Mouse (Mus musculus): ENCODE measurements around the gene Begain. TPM values are rescaled to one million over a fixed set of nuclear protein-coding genes. Genes with fewer than 3 reads are reported as not detected.

Gene Begain
- polyA plus RNA-seq, 1 experiment from 2014 or later = 6.2 TPM

DNA sequence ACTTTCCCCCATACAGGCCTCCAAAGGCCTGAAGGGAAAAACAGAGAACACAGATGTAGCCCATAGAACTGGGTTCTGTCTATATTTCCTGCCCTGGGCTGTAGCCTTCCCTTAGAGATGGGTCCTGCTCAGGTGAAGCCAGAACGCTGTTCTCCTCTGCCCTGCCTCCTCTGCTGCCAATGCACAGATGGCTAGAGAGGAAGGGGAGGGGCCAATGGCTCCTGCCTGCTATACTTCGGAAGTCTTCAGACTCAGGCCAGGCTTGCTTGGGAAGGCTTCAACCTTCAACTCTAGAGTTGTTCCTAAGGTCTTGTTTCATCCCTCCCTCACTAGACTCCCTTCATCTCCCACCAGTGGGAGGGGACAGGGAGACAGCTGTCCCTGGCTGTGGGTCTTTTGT, 1.7 kb upstream of the Begain start:
- H3K4me3 ChIP-seq (ENCODE audit: low read length) = no peak overlapping the region
- no peaks in the 10 kb centered on the region for H3K9me3 ChIP-seq (ENCODE audit: control insufficient read depth, low read length)
- peaks cover 6% of the 10 kb centered on the region; the same call in 1 of the 2 replicates for H3K27me3 ChIP-seq (ENCODE audit: control insufficient read depth, insufficient read depth, low read length)
- no peak overlapping the region for H3K27ac ChIP-seq (ENCODE audit: low read depth, low read length)
- H3K4me2 ChIP-seq (replicated peaks; ENCODE audit: low read depth, low read length) = no peak overlapping the region
- 0 out of 2 replicates have a peak, but pooled peaks cover 10% of the 10 kb centered on the region for H3K4me1 ChIP-seq (ENCODE audit: control insufficient read depth, insufficient read depth, low read length)
- no peak for ATAC-seq (ENCODE audit: low FRiP score, low TSS enrichment)
- H3K9ac ChIP-seq (ENCODE audit: low read depth, low read length) = no peak overlapping the region
- H3K36me3 ChIP-seq (ENCODE audit: control insufficient read depth, insufficient read depth, low read length) = no peaks in the 10 kb centered on the region
- WGBS = 13% methylated on average over 2 of the region's 2 CpGs

DNA sequence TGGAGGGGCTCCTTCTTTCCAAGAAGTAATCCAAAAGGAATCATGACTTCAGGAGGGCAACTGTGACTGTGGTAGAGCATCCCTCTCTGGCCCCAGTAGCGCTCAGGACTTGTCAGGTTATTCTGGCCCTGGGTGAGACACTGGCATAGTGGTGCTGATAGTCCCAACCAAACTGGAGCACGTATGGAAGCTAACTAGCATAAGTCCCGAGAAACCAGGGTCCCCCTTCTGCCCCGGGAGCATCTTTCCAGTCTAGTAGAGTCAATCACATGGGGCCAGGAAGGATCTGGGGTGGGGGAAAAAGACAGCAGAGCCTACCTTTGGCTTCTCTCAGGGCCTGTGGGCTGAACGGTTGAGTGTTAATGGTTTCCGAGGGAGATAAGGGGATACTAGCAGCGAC, 721 bp upstream of the Begain start:
- H3K27ac ChIP-seq (ENCODE audit: low read depth, low read length) = no peak overlapping the region
- H3K36me3 ChIP-seq (ENCODE audit: control insufficient read depth, insufficient read depth, low read length) = no peaks in the 10 kb centered on the region
- WGBS = 51% methylated on average over 7 of the region's 7 CpGs
- peak overlapping the region; percentile 51; the same call in 1 of the 2 replicates for H3K4me3 ChIP-seq (ENCODE audit: low read length)
- 0 out of 2 replicates have a peak, but pooled peaks cover 10% of the 10 kb centered on the region for H3K4me1 ChIP-seq (ENCODE audit: control insufficient read depth, insufficient read depth, low read length)
- no peak for ATAC-seq (ENCODE audit: low FRiP score, low TSS enrichment)
- H3K27me3 ChIP-seq (ENCODE audit: control insufficient read depth, insufficient read depth, low read length) = peaks cover 6% of the 10 kb centered on the region; the same call in 1 of the 2 replicates
- peak overlapping the region; percentile 96 for H3K4me2 ChIP-seq (replicated peaks; ENCODE audit: low read depth, low read length)
- H3K9me3 ChIP-seq (ENCODE audit: control insufficient read depth, low read length) = no peaks in the 10 kb centered on the region
- no peak overlapping the region for H3K9ac ChIP-seq (ENCODE audit: low read depth, low read length)

DNA sequence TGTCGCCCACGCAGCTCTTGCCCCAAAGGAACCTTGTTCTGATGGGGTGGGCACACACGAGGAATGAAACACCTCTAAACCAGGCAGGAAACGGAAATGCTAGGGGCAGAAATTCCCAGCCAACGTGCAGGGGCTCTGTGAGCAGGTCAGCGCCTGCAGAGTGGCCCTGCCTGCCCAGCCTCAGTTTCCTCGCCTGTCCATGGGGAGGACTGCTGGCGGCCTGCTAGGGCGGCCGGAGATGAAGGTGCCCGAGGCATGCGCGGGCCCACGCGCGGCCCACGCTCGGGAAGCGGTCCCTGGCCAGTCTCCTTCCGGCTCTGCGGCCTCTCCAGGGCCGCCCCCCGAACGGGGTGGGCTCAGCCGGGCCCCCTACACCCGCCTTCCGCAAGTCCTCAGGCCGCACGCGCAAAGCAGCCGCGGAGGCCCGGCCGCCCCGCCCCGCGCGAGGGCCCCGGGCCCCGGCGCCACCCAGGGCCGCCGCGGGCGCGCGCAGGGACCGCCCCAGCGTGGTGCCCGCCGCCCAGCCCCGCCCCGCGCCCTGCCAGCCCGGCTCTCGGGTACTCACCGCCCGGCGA, 369 bp downstream of the Begain start:
- WGBS = under 1% methylated on average over 45 of the region's 59 CpGs
- peaks cover 6% of the 10 kb centered on the region; the same call in 1 of the 2 replicates for H3K27me3 ChIP-seq (ENCODE audit: control insufficient read depth, insufficient read depth, low read length)

DNA sequence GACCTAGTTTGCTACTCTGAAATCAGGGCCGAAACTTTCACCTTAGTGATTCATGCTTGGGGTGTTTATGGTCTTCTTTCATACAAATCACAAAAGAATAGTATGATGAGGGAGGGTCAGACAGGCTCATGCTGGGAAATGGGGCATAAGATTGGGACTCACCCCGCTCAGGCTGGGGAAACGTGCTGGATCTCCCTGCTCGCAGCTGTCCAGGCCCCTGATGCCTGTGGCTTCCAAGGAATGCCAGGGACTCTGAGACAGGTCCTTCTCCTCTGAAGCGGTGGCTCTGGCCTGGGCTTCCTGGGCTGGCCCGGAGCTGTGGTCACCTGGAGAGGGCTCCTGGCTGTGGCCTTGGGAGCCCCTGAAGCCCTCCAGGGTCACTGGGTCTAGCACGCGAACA, 9.4 kb downstream of the Begain start:
- Histone ChIP-seq H3K4me2 (replicated peaks; ENCODE audit: low read depth, low read length) (no peak overlapping the region), H3K4me3 (ENCODE audit: low read length) (no peak overlapping the region), H3K27me3 (ENCODE audit: control insufficient read depth, insufficient read depth, low read length) (peaks cover 31% of the 10 kb centered on the region), H3K9ac (ENCODE audit: low read depth, low read length) (no peak overlapping the region), H3K4me1 (ENCODE audit: control insufficient read depth, insufficient read depth, low read length) (no peaks in the 10 kb centered on the region), H3K27ac (ENCODE audit: low read depth, low read length) (no peak overlapping the region), H3K9me3 (ENCODE audit: control insufficient read depth, low read length) (no peaks in the 10 kb centered on the region), H3K36me3 (ENCODE audit: control insufficient read depth, insufficient read depth, low read length) (no peaks in the 10 kb centered on the region)
- ATAC-seq (ENCODE audit: low FRiP score, low TSS enrichment) = no peak
- WGBS = 92% methylated on average over 8 of the region's 8 CpGs

More for the DNA sequence above, 369 bp downstream of the Begain start:
- H3K9me3 ChIP-seq (ENCODE audit: control insufficient read depth, low read length) = no peaks in the 10 kb centered on the region
- 0 out of 2 replicates have a peak, but pooled peaks cover 10% of the 10 kb centered on the region for H3K4me1 ChIP-seq (ENCODE audit: control insufficient read depth, insufficient read depth, low read length)
- 0 out of 2 replicates have a peak overlapping the region, but pooled peaks have one; percentile 42 for H3K27ac ChIP-seq (ENCODE audit: low read depth, low read length)
- H3K36me3 ChIP-seq (ENCODE audit: control insufficient read depth, insufficient read depth, low read length) = no peaks in the 10 kb centered on the region
- H3K4me2 ChIP-seq (replicated peaks; ENCODE audit: low read depth, low read length) = peak overlapping the region; percentile 96
- peak overlapping the region; percentile 51 for H3K4me3 ChIP-seq (ENCODE audit: low read length)
- ATAC-seq (ENCODE audit: low FRiP score, low TSS enrichment) = peak; percentile 93
- peak overlapping the region; percentile 79 for H3K9ac ChIP-seq (ENCODE audit: low read depth, low read length)

DNA sequence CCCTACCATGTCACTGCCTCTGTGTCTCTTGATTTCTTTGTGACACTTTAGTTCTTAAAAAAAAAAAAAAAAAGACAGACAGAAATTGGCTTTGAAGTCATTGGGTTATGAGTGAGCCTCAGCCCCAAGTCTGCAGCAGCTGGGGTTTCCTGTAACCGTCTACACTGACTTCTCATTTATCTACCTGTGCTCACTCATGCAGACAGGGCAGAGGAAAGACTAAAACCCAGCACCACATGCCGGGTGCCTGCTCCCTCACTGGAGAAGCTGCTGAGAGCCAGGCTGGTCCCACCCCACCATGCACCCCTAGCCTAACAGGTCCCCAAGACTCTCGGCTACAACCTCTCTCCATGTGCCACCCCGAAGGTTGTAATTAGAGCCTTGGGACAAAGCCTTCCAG, 10.3 kb downstream of the Begain start:
- H3K4me2 ChIP-seq (replicated peaks; ENCODE audit: low read depth, low read length) = no peak overlapping the region
- WGBS = 58% methylated on average over 4 of the region's 4 CpGs
- H3K9me3 ChIP-seq (ENCODE audit: control insufficient read depth, low read length) = no peaks in the 10 kb centered on the region
- H3K4me3 ChIP-seq (ENCODE audit: low read length) = no peak overlapping the region
- no peak for ATAC-seq (ENCODE audit: low FRiP score, low TSS enrichment)
- peaks cover 6% of the 10 kb centered on the region; the same call in 1 of the 2 replicates for H3K4me1 ChIP-seq (ENCODE audit: control insufficient read depth, insufficient read depth, low read length)
- peaks cover 40% of the 10 kb centered on the region for H3K27me3 ChIP-seq (ENCODE audit: control insufficient read depth, insufficient read depth, low read length)
- H3K36me3 ChIP-seq (ENCODE audit: control insufficient read depth, insufficient read depth, low read length) = no peaks in the 10 kb centered on the region
- no peak overlapping the region for H3K27ac ChIP-seq (ENCODE audit: low read depth, low read length)
- H3K9ac ChIP-seq (ENCODE audit: low read depth, low read length) = no peak overlapping the region

DNA sequence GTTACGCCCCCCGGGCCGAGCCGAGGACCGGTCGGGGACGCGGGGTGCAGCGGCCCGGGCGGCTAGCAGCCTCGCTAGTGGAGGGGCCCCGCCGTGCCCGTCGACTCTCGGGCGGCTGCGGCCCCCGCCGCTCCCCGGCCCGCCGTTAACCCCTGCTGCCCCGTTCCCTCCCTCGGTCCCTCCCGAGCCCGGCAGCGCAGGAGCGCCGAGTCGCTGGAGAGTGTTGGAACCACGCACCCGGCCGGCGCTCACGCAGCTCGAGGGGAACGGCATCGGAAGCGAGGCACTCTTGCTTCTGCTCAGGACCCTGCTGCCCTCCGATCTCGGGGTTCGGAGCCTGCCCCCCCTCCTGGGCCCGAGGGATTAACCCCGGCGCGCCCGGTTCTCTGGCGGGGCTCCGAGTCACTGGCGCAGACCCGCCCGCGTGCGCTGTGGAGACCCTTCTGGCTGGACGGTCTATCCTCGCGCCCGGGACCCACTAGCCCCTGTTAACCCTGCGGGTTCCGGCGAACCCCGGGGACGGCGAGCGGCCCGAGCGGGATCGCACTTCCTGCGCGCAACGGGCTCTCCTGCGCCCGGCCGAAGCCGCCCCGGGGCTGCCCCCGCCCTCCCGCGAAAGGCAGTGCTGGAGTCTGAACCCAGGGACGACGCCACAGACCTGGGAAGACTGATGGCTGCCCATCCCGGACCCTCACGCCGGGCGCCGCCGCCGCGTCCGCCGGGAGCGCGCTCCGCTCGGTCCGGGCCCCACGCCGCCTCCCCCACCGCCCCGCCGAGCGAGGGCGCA, 14.8 kb downstream of the Begain start:
- Histone ChIP-seq H3K27me3 (ENCODE audit: control insufficient read depth, insufficient read depth, low read length) (peaks cover 70% of the 10 kb centered on the region), H3K36me3 (ENCODE audit: control insufficient read depth, insufficient read depth, low read length) (no peaks in the 10 kb centered on the region), H3K27ac (ENCODE audit: low read depth, low read length) (no peak overlapping the region), H3K9ac (ENCODE audit: low read depth, low read length) (peak overlapping the region; percentile 58), H3K9me3 (ENCODE audit: control insufficient read depth, low read length) (no peaks in the 10 kb centered on the region), H3K4me2 (replicated peaks; ENCODE audit: low read depth, low read length) (peak overlapping the region; percentile 95), H3K4me3 (ENCODE audit: low read length) (peak overlapping the region; percentile 53), H3K4me1 (ENCODE audit: control insufficient read depth, insufficient read depth, low read length) (peaks cover 7% of the 10 kb centered on the region; the same call in 1 of the 2 replicates)
- under 1% methylated on average over 56 of the region's 105 CpGs for WGBS
- ATAC-seq (ENCODE audit: low FRiP score, low TSS enrichment) = peak; percentile 19

DNA sequence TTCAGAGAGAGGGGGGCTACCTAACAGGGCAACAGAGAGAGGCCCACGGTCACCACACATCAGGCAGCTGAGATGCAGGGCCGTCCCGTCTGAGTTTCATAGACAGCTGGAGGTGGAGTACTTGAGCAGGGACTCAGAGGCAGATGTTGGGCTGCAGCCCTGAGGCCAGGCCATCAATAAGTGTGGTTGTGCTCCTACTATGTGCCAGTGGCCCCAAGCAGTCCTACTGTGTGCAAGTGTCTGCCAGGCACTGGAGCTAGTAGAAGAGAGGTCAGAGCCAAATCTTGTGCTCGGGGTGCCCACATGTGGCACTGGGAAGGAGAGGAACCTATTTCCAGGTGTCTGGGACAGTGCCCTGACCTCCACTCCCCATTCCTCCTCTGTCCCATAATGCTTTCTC, 18.1 kb downstream of the Begain start:
- peaks cover 7% of the 10 kb centered on the region; the same call in 1 of the 2 replicates for H3K4me1 ChIP-seq (ENCODE audit: control insufficient read depth, insufficient read depth, low read length)
- H3K27ac ChIP-seq (ENCODE audit: low read depth, low read length) = no peak overlapping the region
- 77% methylated on average over 4 of the region's 4 CpGs for WGBS
- H3K4me3 ChIP-seq (ENCODE audit: low read length) = no peak overlapping the region
- H3K27me3 ChIP-seq (ENCODE audit: control insufficient read depth, insufficient read depth, low read length) = peaks cover 51% of the 10 kb centered on the region
- H3K36me3 ChIP-seq (ENCODE audit: control insufficient read depth, insufficient read depth, low read length) = no peaks in the 10 kb centered on the region
- H3K9ac ChIP-seq (ENCODE audit: low read depth, low read length) = no peak overlapping the region
- H3K9me3 ChIP-seq (ENCODE audit: control insufficient read depth, low read length) = no peaks in the 10 kb centered on the region
- H3K4me2 ChIP-seq (replicated peaks; ENCODE audit: low read depth, low read length) = no peak overlapping the region
- no peak for ATAC-seq (ENCODE audit: low FRiP score, low TSS enrichment)

DNA sequence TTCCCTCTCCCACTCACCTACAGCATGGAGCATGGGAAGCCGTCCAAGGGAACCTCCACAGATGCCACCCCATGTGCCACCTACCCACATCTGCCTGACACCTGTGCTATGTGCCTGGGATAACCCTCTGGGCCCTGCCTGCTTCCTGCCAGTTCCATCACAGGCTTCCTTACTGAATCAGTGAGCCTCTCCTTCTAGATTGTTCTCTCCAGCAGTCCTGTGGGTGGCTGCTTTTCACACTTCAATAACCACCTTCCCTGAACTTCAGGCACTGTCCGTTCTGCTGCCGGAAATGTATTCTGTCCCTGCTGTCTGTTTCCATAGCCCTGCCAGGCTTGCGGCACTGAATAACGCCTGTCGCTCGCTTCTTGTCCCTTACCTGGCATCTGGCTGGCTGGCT, 22.4 kb downstream of the Begain start:
- 77% methylated on average over 7 of the region's 7 CpGs for WGBS
- H3K27me3 ChIP-seq (ENCODE audit: control insufficient read depth, insufficient read depth, low read length) = peaks cover 18% of the 10 kb centered on the region

DNA sequence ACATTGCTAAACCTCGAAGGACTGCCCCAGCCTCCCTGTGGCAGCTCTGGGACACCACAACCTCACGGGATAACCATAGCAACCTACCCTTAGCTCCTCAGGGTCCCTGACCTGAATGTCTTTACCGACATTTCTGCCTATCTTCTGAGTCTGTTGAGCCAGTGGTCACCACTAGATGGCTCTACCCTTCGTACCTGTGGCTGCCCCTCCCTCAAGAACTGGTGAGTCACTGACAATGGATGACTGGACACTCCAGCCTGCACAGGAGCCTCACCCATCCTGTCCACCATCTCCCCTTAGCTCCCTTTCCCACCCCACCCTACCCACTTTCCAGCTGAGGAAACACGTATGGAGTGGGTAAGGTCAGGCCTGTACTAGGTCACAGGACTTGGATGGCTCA, 23.5 kb downstream of the Begain start:
- H3K4me3 ChIP-seq (ENCODE audit: low read length) = no peak overlapping the region
- peak; percentile 28; the same call in 1 of the 2 replicates for ATAC-seq (ENCODE audit: low FRiP score, low TSS enrichment)
- peaks cover 10% of the 10 kb centered on the region for H3K27me3 ChIP-seq (ENCODE audit: control insufficient read depth, insufficient read depth, low read length)
- H3K9ac ChIP-seq (ENCODE audit: low read depth, low read length) = no peak overlapping the region
- 39% methylated on average over 5 of the region's 5 CpGs for WGBS
- H3K27ac ChIP-seq (ENCODE audit: low read depth, low read length) = no peak overlapping the region
- H3K4me2 ChIP-seq (replicated peaks; ENCODE audit: low read depth, low read length) = no peak overlapping the region
- H3K36me3 ChIP-seq (ENCODE audit: control insufficient read depth, insufficient read depth, low read length) = no peaks in the 10 kb centered on the region
- H3K9me3 ChIP-seq (ENCODE audit: control insufficient read depth, low read length) = no peaks in the 10 kb centered on the region
- H3K4me1 ChIP-seq (ENCODE audit: control insufficient read depth, insufficient read depth, low read length) = no peaks in the 10 kb centered on the region

More for the DNA sequence above, 22.4 kb downstream of the Begain start:
- no peak for ATAC-seq (ENCODE audit: low FRiP score, low TSS enrichment)
- Histone ChIP-seq H3K36me3 (ENCODE audit: control insufficient read depth, insufficient read depth, low read length) (no peaks in the 10 kb centered on the region), H3K9ac (ENCODE audit: low read depth, low read length) (no peak overlapping the region), H3K4me2 (replicated peaks; ENCODE audit: low read depth, low read length) (no peak overlapping the region), H3K9me3 (ENCODE audit: control insufficient read depth, low read length) (no peaks in the 10 kb centered on the region), H3K4me1 (ENCODE audit: control insufficient read depth, insufficient read depth, low read length) (no peaks in the 10 kb centered on the region), H3K4me3 (ENCODE audit: low read length) (no peak overlapping the region), H3K27ac (ENCODE audit: low read depth, low read length) (no peak overlapping the region)

Measured in kidney, embryonic 14.5 days (tissue).